Mouse (Mus musculus) monocyte, adult 59 days (primary cell): ENCODE measurements around the gene Ccdc149. TPM values are rescaled to one million over a fixed set of nuclear protein-coding genes. Genes with fewer than 3 reads are reported as not detected.

Experiments
- total RNA-seq, 2 experiments: library from RNA; stranded (reverse); gene quantifications; one replicate each; pipeline ENCODE4 v1.2.4; 2023

The Ccdc149 gene
- total RNA-seq, result under 1 TPM; 0.30 to 0.63 TPM

GRCm38 (mm10) chr5:52470991-52471801 lies at the start of gene Ccdc149:
Gene Ccdc149, minus strand, starts transcription at chr5:52471521.

DNA sequence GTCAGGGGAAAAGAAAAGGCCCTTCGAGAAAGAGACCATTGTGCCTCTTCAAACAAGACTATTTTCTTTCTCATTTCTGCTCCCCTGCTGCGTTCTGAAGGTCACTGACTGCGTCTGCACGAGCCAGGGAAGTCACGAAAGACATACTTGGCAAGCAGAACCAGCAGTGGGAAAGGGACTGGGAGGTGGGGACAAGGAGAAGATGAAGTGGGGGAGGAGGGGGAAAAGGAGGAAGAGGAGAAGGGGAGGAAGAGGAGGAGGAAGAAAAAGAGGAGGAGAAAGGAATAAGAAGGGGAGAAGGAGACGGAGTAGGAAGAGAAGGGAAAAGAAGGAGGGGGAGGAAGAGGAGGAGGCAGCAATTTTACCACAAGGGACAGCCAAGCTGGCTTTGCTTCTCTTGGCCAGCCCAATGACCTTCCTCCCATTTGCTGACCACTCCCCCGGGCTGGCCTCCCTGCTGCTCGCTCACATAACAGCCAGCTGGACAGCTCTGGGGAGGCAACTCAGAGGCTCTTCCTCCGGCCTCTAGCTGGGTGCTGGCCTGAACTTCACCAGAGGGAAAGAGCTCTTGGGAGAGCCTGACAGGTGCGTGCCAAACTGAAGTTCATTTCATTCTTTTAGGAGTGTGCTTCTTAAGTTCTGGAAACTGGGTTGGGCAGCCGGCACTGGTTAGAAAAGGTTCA lies 107.7 kb downstream of the Ccdc149 start, which contains the start of gene Sod3:
Gene Sod3, plus strand, starts transcription at position 324 of the 683 bp plus-strand sequence.

Other genes with a start within 250 kb of the Ccdc149 start
- under 1 TPM; 0.36 to 0.58 TPM for gene Sod3, start 107.7 kb downstream of the Ccdc149 start, total RNA-seq
- gene Lgi2, start 94.9 kb upstream of the Ccdc149 start, total RNA-seq, result not detected
- 10 to 100 TPM; 11.3 to 15.1 TPM for gene Sepsecs, start 198.2 kb upstream of the Ccdc149 start, total RNA-seq